Mouse (Mus musculus) urinary bladder, adult 2 months (tissue): Measurements from ENCODE around the gene Map2k5. TPM values are rescaled to one million over a fixed set of nuclear protein-coding genes. Genes with fewer than 3 reads are reported as not detected.

Experiments
- DNase-seq: peaks from one replicate; pipeline ENCODE4 v3.0.0; 2022; ENCODE audit warnings: low spot score
- polyA plus RNA-seq: library from polyadenylated mRNA; depleted of rRNA; stranded (reverse); fragments of >200 nt; gene quantifications from 2 replicates; pipeline ENCODE4 v1.2.3, GENCODE M21; 2012

Map2k5 gene
- polyA plus RNA-seq, 1 experiment, result 20.4 TPM

DNA sequence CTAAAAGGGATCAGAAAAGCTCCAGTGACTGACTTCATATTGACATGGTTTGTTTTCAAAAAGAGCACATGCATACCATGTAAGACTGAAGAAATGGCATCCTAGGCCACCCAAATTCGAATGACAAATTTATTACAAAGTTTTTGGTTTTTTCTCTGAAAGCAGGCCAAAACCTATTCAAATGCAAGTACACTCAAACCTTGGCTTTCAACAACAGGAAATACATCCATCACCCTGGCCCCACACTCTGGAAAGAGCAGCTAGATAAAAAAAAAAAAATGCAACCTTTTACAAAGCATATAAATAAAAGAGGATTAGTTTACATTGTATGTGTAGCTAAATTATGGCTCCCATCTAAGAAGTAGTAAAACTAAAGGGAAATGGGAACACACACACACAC, 114.5 kb downstream of the Map2k5 start:
- DNase-seq, result no peak

DNA sequence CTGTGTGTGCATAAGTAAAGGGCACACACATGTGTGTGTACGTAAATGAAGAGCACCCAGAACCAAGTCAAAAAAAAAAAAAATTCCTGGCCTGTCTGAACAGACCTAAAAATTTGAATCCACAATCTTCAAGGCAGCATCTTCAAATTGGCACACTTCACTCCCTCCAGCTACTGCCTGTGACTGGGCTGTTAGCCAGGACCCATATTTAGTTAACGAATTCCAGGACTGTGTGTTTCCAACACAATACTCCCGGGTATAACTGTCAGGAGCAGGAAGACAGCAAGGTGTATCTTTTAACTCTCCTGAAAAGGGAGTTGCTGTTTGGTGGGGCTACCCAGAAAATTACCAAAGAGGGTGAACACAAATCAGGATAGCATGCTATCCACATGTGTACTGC, 118.9 kb downstream of the Map2k5 start:
- no peak for DNase-seq

DNA sequence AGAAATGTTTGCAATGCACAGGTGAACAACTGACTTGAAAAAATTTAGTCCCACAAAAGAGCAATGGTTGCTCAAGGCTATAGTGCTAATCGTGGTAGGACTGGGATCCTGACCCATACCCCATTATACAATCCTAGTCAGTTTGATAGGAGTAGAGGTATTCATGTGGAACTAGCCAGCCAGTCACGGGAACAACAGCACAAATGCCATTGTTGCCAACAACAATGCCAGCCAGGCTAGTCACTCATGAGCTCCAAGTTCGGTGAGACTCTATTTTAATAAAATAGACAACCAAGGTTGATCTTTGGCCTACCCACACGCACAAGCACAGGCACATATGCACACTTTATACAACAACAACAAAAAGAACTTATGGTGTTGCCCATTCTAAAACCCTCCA, 120.0 kb downstream of the Map2k5 start:
- DNase-seq, result no peak

DNA sequence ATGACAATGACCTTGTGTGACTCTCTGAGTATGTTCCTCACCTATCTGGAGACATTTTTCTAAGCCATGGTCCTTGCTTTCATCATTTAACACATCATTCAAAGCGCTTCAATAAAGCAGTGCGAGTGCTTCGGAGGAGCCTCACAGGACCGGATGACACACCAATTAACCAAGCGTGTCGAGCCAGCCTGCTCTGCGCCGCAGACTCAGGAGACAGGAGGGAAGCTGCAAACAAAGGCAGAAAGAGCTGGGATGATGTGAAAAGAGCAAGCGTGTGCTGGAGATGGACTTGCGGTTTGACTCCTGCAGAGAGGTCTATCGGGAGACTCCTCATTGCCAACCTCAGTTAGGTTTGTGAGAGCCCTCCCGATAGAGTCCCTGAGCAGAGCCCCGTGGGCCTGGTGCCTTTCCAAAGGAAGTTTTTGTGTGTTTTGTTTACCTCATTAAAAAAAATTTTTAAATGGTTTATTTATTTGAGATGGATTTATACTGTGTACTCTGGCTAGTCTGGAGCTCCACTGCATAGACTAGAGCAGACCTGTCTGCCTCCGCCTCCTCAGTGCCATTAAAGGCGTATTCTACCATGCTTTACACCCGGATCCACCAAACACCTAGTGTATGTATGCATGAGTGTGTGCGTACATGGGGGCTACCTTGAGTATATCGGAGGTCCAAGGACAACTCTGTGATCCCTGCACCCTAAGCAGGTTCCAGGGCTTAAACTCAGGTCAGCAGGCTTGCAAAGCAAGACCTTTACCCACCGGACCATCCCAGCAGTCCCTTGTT, 126.7 kb downstream of the Map2k5 start:
- DNase-seq, result no peak

DNA sequence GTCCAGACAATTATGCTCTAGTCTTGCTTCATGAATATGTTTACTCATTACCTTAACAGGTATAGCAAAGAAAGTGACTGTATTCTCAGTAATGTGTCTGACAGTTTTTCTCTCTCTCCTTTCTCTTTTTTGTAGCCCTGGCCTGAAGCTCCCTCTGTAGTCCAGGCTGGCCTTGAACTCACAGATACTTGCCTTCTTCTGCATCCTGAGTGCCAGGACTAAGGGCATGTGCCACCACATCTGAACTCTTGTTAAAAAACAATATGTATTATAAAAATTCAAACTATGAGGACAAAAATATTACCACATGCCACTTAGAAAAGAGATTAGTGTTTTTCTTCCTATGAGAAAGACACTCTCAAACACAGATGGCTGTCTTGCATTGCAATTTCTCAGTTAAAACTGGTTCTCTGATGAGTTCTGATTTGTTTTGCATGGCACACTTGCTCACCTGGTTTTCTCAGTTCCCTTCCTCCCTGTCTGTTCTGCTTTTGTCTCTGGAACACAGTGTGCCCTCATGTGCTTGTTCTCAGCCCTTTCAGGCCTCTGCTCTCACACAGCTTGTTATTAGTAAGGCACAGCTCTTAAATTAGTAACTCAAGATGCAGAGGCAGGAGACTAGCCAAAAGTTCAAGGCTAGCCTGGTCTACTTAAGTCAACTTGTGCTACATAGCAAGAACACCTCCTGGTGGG, 129.5 kb downstream of the Map2k5 start:
- no peak for DNase-seq

DNA sequence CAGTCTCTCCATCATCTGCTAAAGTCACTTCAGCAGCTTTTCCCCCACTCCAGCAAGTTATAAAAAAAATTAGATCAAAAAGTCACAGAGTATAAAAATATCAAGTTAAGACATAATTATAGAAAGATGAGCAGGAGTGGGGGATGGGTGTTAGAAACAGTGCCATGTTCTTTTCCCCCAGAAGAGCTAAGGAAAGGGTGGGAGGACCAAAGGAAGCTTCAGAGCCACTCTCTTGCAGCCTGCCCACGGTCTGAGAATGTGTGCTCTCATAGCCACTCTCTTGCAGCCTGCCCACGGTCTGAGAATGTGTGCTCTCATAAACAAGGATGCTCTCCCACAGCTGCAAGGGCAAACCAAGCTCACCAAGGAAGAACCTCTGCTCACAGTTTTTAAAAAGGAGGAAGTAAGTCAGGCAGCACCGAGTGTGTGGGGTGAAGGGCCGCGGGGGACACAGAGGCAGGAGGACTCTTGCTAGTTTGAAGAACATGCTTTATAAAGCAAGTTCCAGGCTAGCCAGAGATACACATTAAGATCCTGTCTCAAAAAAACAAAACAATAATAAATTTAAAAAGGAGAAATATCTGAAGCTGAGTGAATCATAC, 131.0 kb downstream of the Map2k5 start:
- no peak for DNase-seq

DNA sequence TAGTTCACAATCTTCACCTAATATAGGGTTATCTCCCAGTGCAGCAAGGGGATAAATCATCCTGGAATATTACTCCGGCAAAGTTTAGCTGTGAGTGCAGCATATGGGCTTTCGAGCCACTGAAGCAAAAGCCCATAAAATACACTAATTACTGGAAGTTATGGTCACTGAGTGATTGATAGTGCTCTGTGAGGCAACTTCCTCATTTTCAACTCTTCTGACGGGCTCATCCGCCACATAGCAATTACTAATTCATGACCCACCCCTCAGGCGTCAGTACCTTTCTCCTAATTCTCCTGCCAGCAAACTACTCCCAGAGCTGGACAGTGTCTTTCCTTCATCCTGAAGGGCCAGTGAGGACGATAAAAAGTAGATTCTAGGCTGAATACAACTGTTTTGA, 135.7 kb downstream of the Map2k5 start:
- no peak for DNase-seq

DNA sequence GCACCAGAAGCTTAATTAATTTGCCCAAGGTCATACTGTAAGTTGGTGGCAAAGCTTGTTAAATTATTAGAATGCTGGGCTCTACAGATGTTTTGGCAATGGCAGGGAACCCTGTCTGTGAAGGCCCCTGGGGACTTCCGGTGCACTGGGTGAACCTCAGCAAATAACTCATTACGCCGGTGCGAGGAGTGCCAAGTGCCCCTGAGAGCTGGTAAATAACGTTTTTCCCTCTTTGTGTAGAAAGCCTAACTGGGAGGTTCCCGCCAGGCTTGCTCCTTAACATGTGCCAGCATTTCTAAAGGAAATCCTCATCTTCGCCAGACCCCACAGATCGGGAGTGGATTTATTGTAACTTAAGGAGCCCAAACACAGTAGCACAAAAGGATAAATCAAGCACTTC, 136.5 kb downstream of the Map2k5 start:
- DNase-seq, result no peak

DNA sequence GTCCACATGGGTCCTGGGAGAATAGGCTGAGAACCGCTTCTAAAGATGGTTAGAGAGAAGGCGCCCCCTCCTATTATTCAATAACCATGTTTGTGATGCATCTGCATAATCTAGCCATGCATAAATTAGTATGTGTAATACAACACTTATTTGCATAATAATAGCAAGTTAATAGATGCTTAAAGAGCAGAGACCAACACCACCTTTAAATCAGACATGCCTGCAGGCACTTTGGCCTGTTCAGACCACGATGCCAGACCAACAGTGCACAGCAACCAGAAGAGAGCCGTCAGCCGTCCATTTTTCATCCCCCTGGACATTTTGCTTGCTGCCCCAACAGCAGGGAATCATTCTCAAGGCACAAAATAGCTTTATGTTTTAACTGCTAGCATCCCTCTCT, 143.3 kb downstream of the Map2k5 start:
- no peak for DNase-seq

DNA sequence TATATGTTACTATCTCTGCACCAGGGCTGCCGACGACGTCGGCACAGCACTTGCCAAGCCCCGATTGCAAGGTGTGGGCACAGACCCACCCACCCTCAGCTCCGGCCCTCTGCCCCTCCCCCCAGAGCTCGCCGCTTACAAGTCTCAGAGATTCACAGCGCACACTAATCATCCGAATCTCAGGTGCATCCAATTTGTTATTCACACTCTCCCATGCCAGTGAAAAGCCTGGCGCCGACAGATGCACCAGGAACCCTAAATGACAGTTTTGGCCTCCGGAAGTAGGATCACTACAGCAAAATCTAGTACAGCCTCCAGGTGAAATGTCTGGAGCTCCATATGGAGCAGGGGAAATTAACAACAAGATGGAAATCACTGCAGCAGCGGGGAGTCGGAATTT, 147.4 kb downstream of the Map2k5 start:
- DNase-seq, result no peak

DNA sequence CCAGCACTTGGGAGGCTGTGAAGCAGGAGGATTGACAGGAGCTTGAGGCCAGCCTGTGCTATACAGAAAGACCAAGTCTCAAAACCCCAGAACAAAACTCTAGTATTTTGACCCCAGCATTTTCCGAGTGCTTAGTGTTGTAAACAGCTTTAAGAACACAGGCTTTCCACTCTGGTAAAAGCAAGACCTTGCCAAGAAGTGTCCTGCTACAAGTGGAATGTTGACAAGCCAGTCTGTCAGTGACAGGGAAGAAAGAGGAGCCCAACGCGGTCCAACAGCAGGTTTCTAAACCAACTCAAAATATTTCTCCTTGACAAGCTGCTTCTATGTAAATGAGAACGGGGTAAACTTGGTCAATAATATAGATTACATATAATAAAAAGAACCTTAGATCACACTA, 148.6 kb downstream of the Map2k5 start:
- no peak for DNase-seq

DNA sequence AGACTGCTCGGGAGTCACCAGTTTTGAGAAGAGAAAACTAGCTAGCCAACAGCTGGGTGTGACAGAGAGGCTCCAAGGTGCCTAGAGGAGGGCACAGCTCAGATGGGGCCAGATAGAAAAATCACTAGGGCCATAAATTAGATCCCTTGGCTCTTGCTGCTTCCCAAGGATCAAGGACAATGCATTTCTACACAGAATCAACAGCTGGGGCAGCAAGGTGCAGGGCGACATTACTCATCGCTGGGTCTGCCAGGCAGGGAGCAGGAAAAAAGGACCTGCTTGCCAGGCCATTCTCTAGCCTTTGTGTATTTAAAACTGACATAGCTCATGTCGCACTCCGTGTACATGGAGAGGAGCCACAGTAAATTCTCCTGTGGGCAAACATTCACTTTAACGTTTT, 155.5 kb downstream of the Map2k5 start:
- DNase-seq, result no peak

DNA sequence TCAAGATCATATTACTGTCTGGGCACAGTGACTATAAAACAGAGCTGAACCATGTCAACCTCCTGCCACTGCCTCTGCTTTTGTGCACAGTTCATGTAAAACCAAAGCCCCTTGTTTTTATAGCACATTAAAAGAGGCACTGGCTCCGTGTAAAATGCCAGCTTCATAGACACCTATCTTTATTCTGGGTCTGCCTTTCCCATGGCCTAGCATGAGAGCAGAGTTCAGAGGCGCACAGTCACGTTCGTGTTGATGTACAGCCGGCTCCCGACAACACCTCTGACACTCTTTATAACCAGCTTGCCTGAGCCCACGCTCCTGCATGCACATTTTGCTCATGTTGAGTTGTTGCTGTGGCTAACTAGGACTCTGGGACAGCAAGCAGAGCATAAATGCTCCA, 157.9 kb downstream of the Map2k5 start:
- DNase-seq, result no peak

DNA sequence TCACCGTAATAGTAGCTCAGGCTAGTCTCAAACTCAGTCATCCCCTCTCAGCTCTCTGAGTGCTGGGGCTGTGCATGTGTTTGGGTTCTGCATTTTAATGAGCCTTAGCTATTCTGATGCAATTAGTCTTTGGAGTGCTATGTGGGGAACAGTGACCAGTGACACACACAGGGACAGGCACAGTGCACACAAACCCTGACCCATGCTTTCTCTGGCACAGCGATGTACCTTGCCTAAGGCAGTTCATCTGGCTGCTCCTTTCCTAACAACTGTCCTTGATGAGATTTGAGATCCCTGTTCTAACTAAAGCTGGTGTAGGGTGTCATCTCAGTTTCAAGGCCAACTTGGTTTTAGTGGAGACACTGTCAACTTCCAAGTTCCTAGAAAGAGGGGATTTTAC, 162.7 kb downstream of the Map2k5 start:
- DNase-seq, result no peak

DNA sequence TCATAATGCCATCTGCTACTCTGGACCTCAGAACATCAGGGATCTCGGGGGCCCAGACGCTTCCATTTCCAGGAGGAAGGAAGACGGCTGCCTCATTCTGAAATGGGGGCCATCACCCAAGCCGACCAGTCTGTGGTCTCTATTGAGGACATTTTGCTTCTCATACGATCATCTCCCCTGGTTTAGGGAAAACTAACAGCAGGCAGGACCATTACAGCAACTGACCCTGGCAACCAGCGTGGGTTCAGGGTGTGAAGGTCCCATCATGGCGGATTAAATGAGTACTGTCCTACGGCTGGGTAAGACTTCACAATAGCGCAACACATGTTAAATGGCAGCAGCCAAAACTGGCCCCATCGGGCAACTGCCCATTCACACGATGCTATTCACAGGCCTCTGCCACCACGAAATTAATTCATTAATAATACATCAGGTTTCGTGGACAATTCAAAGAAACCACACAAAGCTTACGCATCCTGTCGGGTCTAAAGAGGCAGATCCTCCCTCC, 170.9 kb downstream of the Map2k5 start:
- DNase-seq, result no peak

DNA sequence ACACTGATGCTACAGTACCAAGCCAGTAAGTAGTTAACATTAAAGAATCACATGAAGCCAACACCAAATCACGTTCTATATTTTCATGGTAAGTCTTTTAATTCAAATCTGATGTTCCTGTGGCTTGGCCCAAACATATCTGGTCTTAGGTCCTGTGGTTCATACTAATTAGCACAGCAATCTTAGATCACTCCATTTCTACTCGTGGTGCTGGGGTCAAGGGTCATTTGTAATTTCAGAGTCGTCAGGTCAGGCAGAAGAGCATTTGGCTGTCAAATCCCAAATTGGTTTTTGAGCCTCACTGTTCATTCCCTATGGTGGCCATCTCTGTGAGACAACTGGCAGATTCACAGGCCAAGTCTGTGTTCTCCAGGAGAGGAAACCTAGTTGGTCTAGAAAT, 174.2 kb downstream of the Map2k5 start:
- DNase-seq, result no peak

DNA sequence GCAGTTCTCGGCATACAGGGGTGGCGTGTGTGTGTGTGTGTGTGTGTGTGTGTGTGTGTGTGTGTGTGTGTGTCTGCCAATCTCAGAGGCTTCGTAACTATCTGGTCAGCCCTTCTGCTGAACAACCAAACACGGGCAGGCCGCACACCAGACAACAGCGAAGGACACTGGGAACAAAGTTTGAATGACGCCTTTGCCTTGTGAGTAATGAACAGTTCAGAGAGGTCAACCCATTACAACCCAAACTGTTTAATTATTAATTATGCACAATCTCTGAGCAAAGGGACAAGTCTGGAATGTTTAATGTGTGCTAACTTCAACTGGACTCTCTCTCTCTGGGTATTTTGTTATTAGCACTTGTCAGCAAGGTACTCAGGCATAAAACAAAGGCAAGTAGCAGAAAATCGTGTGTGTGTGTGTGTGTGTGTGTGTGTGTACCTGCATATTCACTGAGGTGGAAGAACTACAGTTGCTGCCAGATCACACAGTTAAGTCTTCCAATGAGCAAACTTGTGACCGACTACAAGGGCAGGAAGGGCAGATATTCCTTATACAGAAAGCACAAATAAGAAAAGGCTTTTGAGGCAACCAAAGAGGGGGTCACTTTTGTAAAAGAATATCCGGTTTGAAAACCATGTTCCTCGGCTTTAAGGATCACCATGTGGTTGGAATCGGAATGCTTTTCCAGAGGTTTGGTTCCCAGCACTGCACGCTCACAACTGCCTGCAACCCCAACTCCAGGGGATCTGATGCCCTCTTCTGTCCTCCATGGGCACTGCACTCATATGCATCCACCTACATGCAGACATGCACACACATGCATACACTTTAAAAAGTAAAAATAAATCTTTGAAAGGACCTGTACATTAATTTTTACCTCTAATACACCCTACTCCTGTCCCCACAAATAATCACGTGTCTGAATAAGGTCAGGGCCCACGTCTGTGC, 176.1 kb downstream of the Map2k5 start:
- DNase-seq, result no peak

DNA sequence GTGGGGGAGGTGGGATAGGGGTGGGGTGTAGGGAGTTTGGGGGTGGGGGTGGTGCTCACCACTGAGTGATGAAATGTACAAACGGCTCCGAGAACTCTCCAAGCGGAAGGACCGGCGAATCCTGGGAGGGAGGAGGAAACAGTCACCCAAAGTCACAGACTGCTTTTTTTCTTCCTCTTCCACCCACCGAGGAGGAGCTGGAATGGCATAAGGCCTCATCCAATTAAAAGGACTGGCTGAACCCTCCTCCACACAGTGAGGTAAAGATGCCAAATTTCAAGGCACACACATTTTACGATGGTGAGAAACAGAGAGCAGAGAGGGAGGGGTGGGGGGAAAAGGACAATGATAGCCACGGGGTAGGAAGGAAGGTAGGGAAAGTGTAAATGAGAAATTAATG, 180.4 kb downstream of the Map2k5 start:
- no peak for DNase-seq

DNA sequence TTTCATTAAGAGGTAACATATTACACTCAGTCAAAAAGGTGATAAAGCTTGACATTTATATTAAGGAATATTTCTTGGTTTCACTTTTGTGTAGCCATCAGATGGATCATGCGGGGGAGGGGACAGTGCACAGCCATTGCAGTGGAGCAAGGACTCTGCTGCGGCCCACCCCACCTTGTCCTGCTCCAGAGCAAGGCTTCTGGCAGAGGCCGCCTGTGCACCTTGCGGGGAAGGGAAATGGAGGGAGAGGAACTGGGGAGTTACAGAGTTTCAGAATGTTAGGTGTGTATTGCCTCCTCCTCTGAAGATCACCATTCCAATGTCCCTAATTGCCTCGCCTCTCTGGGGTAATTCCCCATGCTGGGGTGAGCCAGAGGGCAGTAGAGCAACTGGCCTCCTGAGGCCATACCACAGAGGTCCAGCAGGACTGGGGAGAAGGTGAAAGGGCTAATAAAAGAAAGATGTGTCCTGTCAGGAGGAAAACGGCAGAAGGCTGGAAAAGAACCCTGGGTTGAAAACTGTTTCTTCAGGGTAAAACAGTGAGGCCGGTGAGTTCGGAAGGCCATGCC, 181.5 kb downstream of the Map2k5 start:
- DNase-seq, result no peak

DNA sequence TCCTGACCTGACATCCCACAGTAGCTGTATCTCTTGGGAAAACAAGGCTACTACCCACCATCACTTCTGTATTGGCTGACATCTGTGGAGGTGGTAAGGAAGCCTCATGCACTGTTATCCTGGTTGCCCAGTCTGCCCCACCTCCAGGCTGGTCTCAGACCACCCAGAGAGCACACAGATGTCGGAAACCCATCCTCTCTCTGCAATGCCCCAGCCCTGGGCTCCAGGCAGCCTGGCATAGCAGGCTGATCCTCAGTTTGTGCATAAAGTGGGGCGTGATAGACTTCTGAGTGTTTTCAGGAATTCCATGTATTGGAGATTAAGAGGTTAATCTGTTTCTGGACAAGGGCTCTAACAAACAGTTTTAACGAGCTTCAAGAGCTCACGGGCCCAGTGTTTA, 182.2 kb downstream of the Map2k5 start:
- DNase-seq, result no peak

DNA sequence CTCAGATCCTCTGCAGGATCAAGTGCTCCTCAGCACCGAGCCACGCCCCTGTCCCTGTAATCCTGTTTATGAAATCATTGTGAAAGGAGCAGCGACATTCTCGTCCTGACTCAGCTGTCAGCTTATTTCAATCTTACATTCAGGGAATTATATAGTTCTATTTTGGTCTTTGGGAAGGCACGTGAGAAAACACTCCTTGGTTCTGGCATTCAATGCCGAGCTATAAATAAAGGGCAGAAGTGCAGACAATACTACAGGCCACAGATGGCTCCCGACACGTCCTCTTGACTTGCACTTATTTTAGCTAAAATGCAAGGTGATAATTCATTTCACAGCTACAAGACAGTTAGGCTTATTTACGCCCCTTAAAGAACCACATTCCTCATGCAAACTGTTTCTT, 182.9 kb downstream of the Map2k5 start:
- no peak for DNase-seq

DNA sequence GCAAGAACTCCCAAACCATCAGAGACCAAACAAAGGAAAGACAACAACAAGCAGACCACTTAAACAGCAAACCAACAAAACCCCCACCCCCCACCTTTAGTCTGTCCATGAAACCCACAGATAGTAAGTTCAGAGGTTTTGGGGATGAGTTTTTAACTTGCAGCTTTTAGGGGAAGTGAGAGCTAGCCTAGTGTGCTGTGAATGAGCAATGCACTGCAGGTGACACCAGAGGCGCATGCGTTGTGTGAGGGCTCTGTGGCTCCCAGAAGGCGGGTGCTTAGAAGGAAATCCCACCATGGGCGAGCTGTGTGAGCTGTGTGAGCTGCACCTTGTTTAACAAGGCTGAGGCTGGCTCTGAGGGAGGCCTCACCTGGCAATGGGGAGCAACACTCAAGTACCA, 184.9 kb downstream of the Map2k5 start:
- no peak for DNase-seq
